Mouse (Mus musculus): ENCODE measurements around the gene Dip2b.

DNA sequence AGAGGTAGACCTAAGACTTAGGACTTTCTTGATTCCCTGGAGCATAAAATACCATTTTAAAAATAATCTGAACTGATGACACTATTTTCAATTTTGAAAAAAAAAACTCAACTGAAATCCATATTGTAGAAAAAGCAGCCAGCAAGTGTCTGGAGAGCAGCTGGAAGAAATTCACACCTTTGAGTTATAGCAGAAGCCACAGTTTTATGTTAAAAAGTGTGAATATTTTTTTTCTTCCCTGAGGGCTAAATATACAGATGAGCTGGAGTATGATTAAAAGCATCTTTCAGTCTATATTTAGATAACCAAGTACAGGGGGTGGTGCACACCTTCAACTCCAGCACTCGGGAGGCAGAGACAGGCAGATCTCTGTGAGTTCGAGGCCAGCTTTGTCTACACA is 8.6 kb upstream of the Dip2b start:
- no peak for TF ChIP-seq CTCF (IDR thresholded peaks at IDR 0.05; ENCODE audit: control insufficient read depth, insufficient read depth, low read length)
- no peak for TF ChIP-seq POLR2A (IDR thresholded peaks at IDR 0.05; ENCODE audit: borderline replicate concordance, control insufficient read depth, low read depth, low read length)
